Mouse (Mus musculus): ENCODE measurements around the gene Krt5.
A peak's percentile ranks its signal among the peaks of the same experiment; 100 is the strongest.
"Not testable (repeated sequence)": the region's sequence is repeated elsewhere in the genome, so short reads cannot be mapped to it uniquely, and the experiment has no call there.

Krt5 gene

DNA sequence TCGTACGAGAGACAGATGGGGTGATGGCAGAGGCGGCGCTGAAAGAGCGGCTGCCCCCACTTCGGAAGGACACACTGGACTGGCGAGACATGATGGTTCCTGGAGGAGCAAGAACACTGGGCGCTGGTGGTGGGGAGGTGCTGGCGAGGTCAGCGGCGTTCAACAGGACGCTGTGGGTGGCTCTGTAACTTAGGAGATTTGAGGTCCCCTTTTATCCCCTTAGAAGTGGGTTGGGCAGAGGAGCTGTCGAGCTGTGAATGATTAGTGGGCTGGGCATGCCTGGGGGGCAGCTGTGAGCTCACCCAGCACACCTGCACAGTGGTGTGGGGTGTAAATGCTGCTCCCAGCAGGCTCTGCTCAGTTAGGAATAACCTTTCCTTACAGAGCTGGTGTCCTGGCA is at the start of gene Krt5:
TSS of gene Krt5 (minus strand) at position 179 of the 400 bp plus-strand sequence.
- no peak for DNase-seq (ENCODE audit: low spot score)

GRCm38 (mm10) chr15:101742711-101743110 is 30.0 kb upstream of the Krt5 start, which contains the start of gene Krt71:
Krt71 (minus strand) TSS chr15:101743109.
- no peak for DNase-seq (ENCODE audit: low spot score)

DNA sequence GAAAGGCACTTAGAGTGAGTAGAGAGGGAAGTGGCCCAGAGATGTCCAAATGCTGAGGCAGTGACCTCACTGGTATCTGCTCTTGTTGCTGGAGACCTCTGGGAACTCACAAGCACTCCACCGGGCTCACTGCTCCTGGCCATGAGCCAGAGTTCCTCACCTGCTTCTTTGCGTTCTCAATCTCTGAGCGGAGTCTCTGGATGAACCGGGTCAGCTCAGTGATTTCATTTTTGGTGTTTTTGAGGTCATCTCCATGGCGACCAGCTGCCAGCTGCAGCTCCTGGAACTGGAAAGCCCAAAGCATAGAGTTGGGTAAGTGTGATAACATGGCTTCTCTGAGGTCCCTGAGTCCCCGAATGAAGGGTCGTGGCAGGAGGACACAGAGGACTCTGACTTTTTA is 25.1 kb upstream of the Krt5 start:
- no peak for DNase-seq (ENCODE audit: low spot score)

DNA sequence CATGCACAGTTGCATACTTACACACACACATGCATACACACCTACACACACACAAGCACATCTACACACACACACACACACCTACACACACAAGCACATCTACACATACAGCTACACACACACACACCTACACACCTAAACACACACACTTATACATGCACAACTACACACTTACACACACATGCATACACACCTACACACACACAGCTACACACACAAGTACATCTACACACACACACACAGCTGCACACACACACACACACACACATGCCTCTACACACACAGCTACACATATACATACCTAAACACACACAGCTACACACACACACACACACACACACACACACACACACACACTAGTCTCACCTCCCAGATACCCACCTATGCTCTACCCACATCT is 18.0 kb upstream of the Krt5 start:
- DNase-seq (ENCODE audit: low spot score): no peak

- no peak for DNase-seq (ENCODE audit: low spot score)
Observed at GRCm38 (mm10) chr15:101724686-101725085, 12.0 kb upstream of the Krt5 start.

DNA sequence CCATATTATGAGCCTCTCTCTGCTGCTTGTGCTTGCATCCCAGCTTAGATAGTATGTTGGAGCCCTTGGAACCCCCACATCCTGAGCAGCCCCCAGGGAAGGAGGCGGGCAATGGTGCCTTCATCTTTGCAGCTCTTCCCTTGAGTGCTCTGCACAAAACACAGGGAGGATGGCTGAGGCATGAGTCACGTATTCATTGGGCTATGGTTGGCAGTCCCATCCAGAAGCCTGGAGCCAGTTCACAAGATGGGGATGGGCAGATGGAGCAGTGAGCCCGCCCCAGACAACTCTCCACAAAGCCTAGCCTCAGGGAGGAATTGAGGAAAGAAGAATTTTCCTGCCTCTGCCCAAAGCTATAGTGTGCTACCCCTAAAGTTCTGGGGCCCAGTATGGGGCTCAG is 3.1 kb upstream of the Krt5 start:
- DNase-seq (ENCODE audit: low spot score): no peak

DNA sequence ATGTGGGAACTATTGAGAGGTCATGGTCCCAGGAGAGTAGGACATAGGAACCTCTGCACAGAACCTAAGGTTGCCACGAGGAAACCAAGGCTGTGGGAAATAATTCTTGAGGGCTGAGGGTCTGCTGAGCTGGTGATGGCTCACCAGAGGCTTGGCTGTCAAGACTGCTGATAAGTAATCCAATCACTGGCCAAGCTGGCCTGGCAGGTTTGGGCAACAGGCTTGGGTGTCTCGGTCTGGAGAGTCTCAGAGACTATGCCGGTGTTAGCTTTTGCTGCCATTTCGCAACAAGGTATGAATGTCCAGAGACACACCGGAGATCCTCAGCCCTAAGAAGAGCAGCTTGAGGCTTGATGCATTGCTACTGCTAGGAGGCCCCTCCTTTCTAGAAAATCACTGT is 1.7 kb upstream of the Krt5 start:
- DNase-seq (ENCODE audit: low spot score): peak; percentile 5

DNA sequence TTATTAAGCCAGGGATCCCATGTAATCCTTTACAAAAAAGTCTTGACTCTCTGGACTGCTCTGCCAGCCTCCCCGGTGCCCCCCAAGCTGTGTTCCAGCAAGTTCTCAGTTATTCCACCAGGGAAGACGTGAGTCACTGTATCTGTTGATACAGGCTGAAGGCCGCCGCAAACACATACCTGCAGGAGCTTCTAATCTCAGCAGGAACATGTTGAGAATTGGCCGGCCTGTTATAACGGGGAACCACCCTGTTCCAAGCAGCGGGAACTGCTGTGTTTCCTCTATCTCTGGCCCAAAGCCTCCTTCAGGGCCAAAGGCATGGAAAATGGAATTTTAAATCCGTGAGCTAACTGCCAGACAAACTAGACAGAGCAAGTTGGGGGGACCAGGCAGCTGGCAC is 1.0 kb upstream of the Krt5 start:
- no peak for DNase-seq (ENCODE audit: low spot score)

DNA sequence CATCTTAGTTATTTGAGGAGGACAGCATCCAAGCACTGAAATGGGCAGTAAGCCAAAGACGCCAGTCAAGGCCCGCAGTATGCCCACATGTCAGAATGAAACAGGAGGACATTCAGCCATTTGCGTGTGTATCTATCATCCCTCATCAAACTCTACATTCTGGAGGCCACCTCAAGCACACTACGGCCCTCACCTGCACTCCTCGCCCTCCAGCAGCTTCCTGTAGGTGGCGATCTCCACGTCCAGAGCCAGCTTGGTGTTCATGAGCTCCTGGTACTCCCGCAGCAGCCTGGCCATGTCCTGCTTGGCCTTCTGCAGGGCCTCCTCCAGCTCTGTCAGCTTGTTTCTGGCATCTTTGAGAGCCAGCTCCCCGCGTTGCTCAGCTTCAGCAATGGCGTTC is 4.0 kb downstream of the Krt5 start:
- DNase-seq (ENCODE audit: low spot score): no peak

- DNase-seq (ENCODE audit: low spot score): no peak
Observed at GRCm38 (mm10) chr15:101707454-101707853, 5.2 kb downstream of the Krt5 start.

- DNase-seq (ENCODE audit: low spot score): no peak
Observed at GRCm38 (mm10) chr15:101704066-101704465, 8.6 kb downstream of the Krt5 start.

GRCm38 (mm10) chr15:101702380-101702779 is 10.3 kb downstream of the Krt5 start:
- DNase-seq (ENCODE audit: low spot score): no peak

DNA sequence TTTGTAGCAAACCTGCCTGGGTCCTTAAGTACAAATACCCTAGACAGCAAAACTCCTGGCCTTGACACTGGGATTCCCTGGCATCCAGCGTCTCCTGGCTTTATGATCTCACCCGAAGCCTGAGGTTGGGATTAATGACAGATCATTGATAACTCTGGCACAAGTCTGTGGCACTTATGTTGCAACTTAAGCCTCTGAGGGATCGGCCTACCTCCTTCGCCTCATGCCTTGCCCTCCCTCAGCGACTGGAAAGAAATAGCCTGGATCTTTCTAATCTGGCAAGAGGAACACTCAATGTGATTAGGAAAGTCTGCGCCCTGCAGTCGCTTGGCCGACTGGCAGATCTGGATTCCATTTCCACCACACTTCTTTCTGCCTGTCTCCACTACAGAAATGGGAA is 12.8 kb downstream of the Krt5 start:
- no peak for DNase-seq (ENCODE audit: low spot score)

DNA sequence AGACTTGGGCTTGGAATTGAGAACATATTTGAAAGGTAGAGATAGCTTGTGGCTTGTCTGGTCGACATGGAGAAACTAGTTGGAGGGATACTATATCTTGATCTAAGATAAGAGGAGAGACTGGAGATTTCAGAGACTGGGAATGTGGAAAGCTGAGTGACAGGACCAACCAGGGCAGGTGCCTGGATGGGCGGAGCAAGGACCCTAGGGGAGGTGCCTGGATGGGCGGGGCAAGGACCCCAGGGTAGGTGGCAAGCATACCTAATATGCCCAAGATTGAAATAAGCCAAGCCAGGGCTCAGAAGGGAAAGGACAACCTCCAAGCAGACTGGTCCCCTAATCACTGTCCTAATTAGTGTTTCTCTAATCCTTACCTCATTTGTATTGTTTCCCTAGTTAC is 13.5 kb downstream of the Krt5 start:
- DNase-seq (ENCODE audit: low spot score): no peak

DNA sequence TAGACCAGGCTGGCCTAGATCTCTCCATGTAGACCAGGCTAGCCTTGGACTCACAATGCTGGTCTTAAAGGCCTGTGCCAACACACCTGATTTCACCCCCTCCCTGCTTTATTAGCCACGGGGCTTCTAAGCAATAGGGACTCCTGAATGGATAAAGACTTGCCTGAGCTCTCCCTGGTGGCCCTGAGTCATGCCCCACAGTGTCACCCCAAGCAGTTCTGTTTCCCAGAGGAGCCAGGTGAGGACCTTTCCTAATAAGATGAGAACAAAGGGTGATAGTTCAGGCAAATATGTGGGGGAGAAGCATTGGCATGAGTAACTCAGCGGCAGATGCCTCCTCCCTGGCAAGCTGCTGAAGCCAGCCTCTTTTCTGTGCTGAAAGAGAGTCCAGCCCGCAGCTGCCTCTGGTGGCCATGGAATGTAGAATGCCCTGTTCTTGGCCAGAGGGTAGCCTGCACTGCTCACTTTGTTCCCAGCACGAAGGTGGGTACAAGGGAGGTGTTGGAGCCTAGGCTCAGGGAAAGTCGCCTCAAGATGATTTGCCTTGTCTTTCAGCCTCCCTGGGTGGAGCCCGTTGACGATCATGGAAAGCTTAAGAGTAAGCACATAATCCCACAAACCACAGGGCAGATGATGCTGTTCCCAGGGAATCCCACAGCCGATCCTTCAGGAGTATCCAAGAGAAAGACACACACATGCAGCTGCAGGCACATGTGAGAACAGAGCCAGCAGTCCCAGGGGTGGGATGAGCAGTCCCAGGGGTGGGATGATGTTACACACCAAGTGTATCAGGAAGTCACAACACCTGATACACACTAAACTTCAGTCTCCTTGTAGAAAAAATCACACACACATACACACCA is 15.1 kb downstream of the Krt5 start:
- DNase-seq (ENCODE audit: low spot score): no peak

DNA sequence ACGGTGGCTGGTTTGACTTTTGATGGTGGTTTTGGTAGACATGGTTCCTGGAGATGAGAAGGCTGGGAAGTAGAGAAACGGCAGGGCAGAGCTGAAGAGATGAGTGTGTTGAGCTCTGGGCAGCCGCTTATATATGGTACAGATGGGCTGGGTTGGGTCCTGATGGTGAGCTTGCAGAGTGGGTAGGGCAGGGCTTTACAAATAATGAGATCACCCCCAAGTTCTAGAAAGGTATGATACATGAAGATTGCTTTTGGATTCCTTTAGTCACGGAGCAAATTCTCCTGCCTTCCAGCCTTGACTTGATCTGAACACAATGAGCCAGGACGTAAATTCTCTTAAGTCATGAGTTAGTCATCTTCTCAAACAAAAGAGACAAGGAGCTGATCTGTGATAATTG is 18.5 kb downstream of the Krt5 start, which contains the start of gene Krt6a:
TSS of gene Krt6a (minus strand) at position 101 of the 400 bp plus-strand sequence.
- DNase-seq (ENCODE audit: low spot score): no peak

DNA sequence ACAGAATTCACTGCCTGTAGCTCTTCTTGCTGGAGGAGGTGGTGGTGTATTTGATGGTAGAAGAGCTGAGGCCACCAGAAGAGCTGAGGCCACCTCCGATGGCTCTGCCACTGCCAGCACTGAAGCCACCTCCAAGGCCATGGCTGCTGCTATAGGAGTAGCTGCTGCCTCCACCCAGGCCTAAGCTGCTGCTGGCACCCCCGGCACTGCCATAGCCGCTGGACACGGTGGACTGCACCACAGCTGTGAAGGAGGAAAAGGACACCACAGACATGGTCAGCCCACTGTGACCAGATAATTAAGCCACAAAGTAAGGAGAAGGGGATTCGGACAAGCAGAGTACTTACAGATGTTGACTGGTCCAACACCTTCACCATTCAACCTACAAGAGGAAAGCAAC is 22.2 kb downstream of the Krt5 start:
- not testable (repeated sequence) for DNase-seq (ENCODE audit: low spot score)

DNA sequence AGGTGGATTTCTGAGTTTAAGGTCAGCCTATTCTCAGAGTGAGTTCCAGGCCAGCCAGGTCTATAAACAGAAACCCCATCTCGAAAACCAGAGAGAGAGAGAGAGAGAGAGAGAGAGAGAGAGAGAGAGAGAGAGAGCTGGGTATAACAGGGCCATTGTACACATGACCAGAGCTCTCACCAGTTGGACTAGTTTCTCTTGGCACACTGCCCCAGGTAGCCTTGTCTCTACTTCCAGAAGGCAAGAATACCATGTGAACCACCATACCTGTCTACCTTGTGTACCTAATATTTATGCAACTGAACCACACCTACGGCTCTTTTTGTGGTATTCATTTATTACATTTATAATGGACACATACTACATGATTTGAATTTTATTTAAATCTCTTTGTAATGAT is 24.5 kb downstream of the Krt5 start:
- no peak for DNase-seq (ENCODE audit: low spot score)

DNA sequence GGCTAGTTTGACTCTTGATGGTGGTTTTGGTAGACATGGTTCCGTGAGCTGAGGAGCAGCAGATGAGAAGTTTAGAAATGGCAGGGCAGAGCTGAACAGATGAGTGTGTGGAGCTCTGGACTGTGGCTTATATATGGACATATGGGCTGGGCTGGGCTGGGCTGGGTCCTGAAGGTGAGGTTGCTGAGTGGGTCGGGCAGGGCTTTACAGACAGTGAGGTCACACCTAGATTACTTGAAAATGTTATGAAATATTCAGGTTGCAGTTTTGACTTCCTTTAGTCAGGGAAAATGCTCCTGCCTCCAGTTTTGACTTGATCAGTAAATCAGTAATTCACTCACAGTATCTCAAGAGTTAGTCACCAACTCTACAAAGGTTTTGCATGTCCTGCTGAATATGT is 32.5 kb downstream of the Krt5 start, which contains the start of gene Krt6b:
TSS of gene Krt6b (minus strand) at position 101 of the 400 bp plus-strand sequence.
- no peak for DNase-seq (ENCODE audit: low spot score)

DNA sequence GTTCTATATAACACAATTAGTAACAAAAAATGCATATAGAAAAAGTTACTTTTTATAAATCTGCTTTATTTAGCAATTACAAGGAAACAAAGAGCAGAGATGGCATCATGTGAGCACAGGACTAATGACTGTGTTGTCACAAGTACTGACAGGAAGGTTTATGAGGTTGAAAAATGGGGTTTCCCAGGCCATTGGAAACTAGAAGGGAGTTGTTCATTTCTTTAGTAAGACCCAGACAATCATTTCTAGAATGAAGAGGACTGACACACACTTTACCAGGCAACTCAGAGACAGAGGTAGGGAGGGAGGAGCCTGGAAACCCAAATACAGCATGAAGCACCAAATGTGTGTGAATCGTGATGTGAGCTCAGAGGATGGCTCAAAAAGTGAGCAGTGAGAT is 36.7 kb downstream of the Krt5 start:
- no peak for DNase-seq (ENCODE audit: low spot score)
